Mouse (Mus musculus): Measurements from ENCODE around the gene Spocd1. TPM values are rescaled to one million over a fixed set of nuclear protein-coding genes. Genes with fewer than 3 reads are reported as not detected.

Gene Spocd1
- total RNA-seq, 2 experiments from 2014 or later = 0.86 to 1.3 TPM

DNA sequence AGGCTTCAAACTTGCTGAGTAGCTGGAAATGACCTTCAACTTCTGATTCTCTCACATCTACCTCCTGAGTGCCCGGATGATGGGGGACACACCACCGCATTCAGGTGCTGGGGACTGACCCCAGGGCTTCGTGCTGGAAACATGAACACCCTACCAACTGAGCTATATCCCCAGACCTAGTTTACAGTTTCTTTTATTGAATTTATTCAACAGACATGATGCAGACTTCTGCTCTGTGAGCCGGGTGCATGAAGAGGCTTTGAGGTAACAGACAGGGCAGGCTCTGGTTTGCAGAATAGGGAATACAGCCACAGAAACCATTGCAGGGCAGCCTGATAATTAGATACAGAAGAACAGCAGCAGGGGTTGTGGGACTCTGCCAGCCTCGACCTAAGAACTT is 10.6 kb upstream of the Spocd1 start:
- no peak for DNase-seq

DNA sequence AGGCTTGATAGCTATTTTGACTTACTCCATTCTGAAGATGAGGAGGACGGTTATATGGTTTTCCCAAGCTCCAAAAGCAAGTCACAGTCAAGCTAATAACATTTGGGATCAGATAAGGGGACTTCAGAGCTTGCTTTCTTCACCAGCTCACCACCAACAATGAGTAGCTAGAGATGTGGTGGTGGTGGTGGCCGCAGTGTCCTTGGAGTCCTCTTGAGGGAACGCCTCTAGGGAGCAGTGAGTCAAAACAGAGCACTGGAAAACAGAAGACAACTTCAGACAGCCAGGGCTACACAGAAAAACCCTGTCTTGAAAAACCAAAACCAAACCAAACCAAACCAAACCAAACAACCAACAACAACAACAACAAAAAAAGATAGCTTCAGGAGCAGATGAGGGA is 10.1 kb upstream of the Spocd1 start:
- peak; percentile 54 to 64 for DNase-seq

DNA sequence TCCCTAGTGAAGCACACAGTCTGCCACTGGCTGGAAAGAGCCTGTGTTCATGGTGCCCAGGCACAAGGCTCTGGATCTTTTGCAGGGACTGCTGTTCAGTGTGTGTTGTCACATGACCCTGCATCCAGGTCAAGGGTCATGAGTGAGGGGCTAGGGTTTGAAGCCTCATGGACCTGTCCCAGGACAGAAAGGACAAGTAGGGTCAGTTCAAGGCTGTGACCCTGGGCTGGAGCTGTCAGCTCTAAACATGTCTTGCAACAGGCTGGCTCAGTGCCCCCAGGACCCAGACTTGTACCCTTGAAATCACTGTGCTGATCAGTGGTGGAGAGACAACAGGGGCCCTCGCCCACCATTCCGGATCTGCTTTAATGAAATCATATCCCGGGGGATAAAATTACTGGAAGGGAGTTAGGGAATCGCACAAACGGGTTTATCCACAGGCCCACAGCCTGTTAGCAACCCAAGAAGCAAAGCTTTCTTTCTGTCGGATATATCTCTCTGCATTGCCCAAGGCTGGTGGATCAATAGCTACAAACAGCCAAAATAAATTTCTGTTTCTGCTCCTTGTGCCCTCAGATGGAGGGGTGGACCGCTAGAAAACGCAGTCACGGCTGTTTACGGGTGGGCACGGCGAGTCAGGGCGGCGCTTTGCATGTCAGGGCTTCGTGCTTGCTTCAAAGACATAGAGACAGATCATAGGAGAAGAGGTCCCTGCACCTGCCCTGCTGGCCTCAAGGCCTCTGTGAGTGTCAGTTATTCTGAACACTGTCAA is 8.3 kb upstream of the Spocd1 start:
- peak; percentile 71 to 73 for DNase-seq

DNA sequence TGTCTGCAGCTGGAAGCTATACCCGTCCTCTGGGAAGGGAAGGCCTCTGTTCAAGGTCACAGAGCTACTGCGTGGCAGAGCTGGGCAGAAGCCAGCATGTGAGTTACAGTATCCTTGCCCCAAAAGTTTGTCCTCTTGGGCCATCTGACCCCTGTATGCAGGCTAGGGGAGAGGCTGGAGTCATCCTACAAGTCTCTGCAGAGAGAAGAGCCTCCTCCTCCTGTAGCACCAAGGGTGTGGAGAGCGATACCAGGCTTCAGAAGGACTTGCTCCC is 7.8 kb upstream of the Spocd1 start:
- peak; percentile 78 to 83 for DNase-seq

DNA sequence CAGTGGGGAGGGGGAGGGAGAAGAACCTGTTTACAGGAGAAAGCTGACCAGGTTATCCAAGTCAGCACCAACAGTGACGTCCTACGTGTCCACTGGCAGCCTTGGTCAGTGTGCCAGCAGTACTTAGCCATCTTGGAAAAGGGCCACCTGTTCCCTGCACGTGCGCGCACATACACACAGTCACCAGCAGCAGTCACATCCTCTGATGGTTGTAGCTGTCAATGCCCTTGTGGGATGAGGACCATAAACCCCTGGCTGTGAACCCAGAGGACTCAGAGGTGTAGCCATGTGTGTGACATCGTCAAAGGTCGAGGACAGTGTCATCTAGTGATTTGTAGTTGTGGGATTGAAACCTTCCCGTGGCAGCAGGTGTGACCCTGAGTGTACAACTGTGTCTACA is 4.9 kb upstream of the Spocd1 start:
- DNase-seq = peak in 1 of 2 experiments; percentile 45

GRCm38 (mm10) chr4:129924694-129925093 is 4.4 kb upstream of the Spocd1 start:
- DNase-seq = peak; percentile 53 to 68

- DNase-seq = peak; percentile 50 to 54
These were observed 2.5 kb upstream of the Spocd1 start for GRCm38 (mm10) chr4:129926544-129926943.

- no peak for DNase-seq
These were observed 2.0 kb upstream of the Spocd1 start for GRCm38 (mm10) chr4:129927091-129927490.

- peak; percentile 91 to 92 for DNase-seq
These were observed 811 bp upstream of the Spocd1 start for GRCm38 (mm10) chr4:129928124-129928751.

GRCm38 (mm10) chr4:129933696-129934095 is 4.6 kb downstream of the Spocd1 start:
- no peak for DNase-seq

GRCm38 (mm10) chr4:129934177-129934855 is 5.3 kb downstream of the Spocd1 start:
- DNase-seq = peak in 1 of 2 experiments; percentile 38

DNA sequence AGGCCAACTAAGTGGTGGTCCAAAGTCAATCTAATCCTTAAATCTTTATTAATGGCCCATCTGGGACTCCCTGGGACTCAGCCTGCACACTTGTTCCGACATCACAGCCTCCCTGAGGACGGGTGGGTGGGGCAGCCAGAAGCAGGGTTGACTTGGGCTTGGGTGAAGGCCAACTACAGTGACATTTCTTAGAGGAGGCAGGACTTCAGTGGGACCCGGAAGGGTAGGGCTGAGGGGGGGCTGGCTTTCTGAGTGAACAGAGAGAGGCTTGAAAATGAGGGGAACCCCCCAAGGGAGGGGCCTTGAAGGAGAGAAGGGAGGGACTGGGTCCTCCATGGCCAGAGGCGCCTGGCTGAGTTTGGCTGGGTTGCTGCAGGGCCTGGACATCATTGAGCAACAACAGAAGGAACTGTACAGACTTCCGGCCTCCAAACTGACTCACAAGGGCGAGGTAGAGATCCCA is 22.3 kb downstream of the Spocd1 start:
- DNase-seq = peak; percentile 29 to 64

GRCm38 (mm10) chr4:129952241-129952810 is 23.3 kb downstream of the Spocd1 start:
- DNase-seq = no peak

GRCm38 (mm10) chr4:129954527-129954926 is 25.5 kb downstream of the Spocd1 start:
- DNase-seq = no peak

DNA sequence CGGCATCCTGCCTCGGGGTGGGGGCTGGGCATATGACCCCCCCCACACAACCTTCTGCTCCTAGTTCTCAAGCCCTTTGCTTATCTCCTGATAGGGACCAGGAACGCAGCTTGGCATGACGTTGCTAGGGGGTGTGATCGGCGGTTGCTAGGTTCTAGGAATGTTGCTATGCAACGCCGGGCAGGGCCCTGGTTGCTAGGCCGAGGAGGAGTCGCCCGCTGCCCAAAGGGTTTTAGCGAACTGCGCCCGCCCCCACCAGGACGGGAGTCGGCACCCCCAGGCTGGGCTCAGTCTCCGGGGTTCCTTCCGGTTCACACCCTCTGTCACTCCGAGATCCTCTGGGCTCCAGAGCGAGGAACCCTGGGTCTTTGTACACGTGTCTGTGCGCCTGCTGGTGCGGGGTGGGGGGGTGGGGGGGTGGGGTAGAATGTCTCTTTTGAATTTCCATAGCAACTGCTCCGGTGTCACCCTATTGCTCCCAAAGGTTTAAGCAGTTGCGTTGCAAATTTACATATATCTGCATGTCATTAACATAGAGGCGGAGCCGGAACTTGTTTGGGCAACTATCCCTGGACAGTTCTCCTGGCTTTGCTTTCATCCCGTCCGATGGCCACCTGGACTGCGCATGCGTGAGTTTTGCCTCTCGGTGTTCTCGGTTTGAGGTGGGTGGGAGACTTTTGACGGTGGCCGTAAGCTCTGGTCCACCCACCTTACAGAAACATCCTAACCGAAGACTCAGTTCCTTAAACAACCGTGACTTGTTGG is 31.3 kb downstream of the Spocd1 start:
- peak; percentile 85 to 86 for DNase-seq

DNA sequence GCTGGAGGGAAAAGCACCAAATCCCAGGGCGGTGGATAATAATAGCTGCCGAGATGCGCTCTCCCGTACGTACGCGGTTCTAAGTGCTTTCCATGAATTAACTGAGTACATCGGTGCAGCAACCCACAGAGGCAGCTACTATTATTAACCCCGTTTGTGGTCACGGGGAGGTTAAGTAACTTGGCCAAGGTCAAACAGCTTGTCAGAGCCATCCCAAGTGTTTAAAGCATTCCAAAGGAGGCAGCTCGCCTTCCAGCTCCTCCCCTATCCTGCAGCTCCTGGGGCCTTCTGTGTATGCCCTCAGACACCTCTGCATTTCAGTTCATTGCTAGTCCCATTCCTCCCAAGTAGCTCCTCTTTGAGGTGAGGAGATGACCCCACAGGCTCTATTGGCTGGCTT is 36.2 kb downstream of the Spocd1 start:
- no peak for DNase-seq

- DNase-seq = no peak
These were observed 37.2 kb downstream of the Spocd1 start for GRCm38 (mm10) chr4:129966201-129966600.

- DNase-seq = no peak
These were observed 38.3 kb downstream of the Spocd1 start for GRCm38 (mm10) chr4:129967024-129968014.

- DNase-seq = no peak
These were observed 41.1 kb downstream of the Spocd1 start for GRCm38 (mm10) chr4:129970168-129970567.

DNA sequence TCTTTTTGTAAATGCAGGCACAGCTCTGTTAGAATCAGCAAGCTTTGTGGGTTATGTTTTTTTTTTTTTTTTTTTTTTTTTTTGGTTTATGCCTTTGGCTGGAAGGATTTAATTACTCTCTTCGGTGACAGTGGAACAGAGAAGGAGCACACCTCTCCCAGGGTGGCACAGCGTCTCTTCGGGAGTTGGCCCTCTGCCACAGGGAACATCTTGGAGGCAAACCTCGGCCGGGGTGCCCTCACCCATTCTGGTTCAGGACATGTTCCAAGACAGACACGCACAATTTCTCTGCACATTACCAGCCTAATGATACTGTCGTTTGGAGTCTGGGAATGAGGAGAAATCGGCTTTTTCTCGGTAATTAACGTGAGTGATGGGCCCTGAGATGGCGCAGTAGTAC is 41.8 kb downstream of the Spocd1 start:
- DNase-seq = no peak

GRCm38 (mm10) chr4:129971989-129972388 is 42.9 kb downstream of the Spocd1 start:
- no peak for DNase-seq

Data from adrenal gland, postnatal 36 days (tissue).